Mouse (Mus musculus): ENCODE measurements at regions not wholly inside any gene's neighbourhood (a gene's known extent, or its start where the extent isn't known, plus 50 kb on each side); places are given as distances from the start of the nearest gene placed in this dataset.

- DNase-seq = no peak
These were observed 518.1 kb upstream of the Atp11b start for GRCm38 (mm10) chr3:35235772-35236171.

GRCm38 (mm10) chr3:35237342-35237741, 516.6 kb upstream of the Atp11b start:
- no peak for DNase-seq

- DNase-seq = no peak
These were observed 511.6 kb upstream of the Atp11b start for GRCm38 (mm10) chr3:35242349-35242748.

- no peak for DNase-seq
These were observed 510.9 kb upstream of the Atp11b start for GRCm38 (mm10) chr3:35242871-35243529.

- DNase-seq = no peak
These were observed 508.9 kb upstream of the Atp11b start for GRCm38 (mm10) chr3:35245003-35245402.

- DNase-seq = no peak
These were observed 507.8 kb upstream of the Atp11b start for GRCm38 (mm10) chr3:35245946-35246665.

- DNase-seq = no peak
These were observed 504.7 kb upstream of the Atp11b start for GRCm38 (mm10) chr3:35249160-35249559.

- no peak for DNase-seq
These were observed 503.7 kb upstream of the Atp11b start for GRCm38 (mm10) chr3:35250092-35250749.

- no peak for DNase-seq
These were observed 500.0 kb upstream of the Atp11b start for GRCm38 (mm10) chr3:35253861-35254260.

- DNase-seq = no peak
These were observed 493.0 kb upstream of the Atp11b start for GRCm38 (mm10) chr3:35260936-35261335.

GRCm38 (mm10) chr3:35268949-35269348, 485.0 kb upstream of the Atp11b start:
- no peak for DNase-seq

GRCm38 (mm10) chr3:35269977-35270880, 483.7 kb upstream of the Atp11b start:
- no peak for DNase-seq

GRCm38 (mm10) chr3:35273546-35273945, 480.4 kb upstream of the Atp11b start:
- no peak for DNase-seq

- DNase-seq = no peak
These were observed 472.9 kb upstream of the Atp11b start for GRCm38 (mm10) chr3:35280981-35281380.

GRCm38 (mm10) chr3:35282106-35282505, 471.8 kb upstream of the Atp11b start:
- no peak for DNase-seq

GRCm38 (mm10) chr3:35294771-35295170, 459.1 kb upstream of the Atp11b start:
- DNase-seq = no peak

- no peak for DNase-seq
These were observed 458.2 kb upstream of the Atp11b start for GRCm38 (mm10) chr3:35295746-35296145.

GRCm38 (mm10) chr3:35299036-35299435, 454.9 kb upstream of the Atp11b start:
- DNase-seq = no peak

GRCm38 (mm10) chr3:35306013-35306412, 447.9 kb upstream of the Atp11b start:
- DNase-seq = no peak

- no peak for DNase-seq
These were observed 439.7 kb upstream of the Atp11b start for GRCm38 (mm10) chr3:35314177-35314576.

GRCm38 (mm10) chr3:35315162-35315561, 438.7 kb upstream of the Atp11b start:
- no peak for DNase-seq

- no peak for DNase-seq
These were observed 435.6 kb upstream of the Atp11b start for GRCm38 (mm10) chr3:35318348-35318747.
